Comparison of ENCODE assay signal across 28 mouse cellular contexts in the genomic region with DNA sequence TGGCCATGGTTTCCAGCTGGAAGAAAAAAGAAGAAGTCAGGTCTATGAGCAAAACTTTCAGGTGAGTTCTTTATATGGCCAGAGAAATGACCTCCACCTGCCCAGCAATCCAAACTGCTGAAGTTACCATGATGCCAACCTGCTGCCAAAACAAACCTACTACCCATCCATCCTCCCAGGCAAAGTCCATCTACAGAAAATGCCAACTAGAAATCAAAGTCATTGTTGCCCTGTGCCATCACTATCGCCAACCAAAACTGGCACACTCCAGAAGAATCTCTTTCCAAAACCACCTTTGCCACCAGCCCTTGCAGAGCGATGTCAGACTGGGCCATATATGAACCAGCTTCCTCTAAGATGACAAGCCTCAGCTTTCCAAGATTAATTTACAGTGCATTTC. TPM values are rescaled to one million over a fixed set of nuclear protein-coding genes. Genes with fewer than 3 reads are reported as not detected.
"Had no signal": no experiment of that assay in that cellular context is flagged by ENCODE, and none has a peak within 500 bp of the region (broad histone marks: within the 10 kb centered on the region; RNA-seq: fewer than 3 reads in every experiment).

No protein-coding gene starts in this region.

- H3K4me2 ChIP-seq: embryonic facial prominence, embryonic 12.5 days; embryonic facial prominence, embryonic 13.5 days; embryonic facial prominence, embryonic 15.5 days; forebrain, embryonic 12.5 days; forebrain, embryonic 13.5 days; forebrain, embryonic 15.5 days had no signal

- H3K27me3 ChIP-seq: embryonic facial prominence, embryonic 12.5 days; embryonic facial prominence, embryonic 13.5 days; embryonic facial prominence, embryonic 15.5 days; forebrain, embryonic 12.5 days; forebrain, embryonic 13.5 days; forebrain, embryonic 15.5 days had no signal

- H3K27ac ChIP-seq: embryonic facial prominence, embryonic 10.5 days; embryonic facial prominence, embryonic 12.5 days; embryonic facial prominence, embryonic 13.5 days; embryonic facial prominence, embryonic 15.5 days; forebrain, embryonic 10.5 days; forebrain, embryonic 12.5 days; forebrain, embryonic 13.5 days; forebrain, embryonic 15.5 days; gastrocnemius, adult 2 months; heart, adult 2 months had no signal

- H3K4me3 ChIP-seq: embryonic facial prominence, embryonic 10.5 days; embryonic facial prominence, embryonic 12.5 days; embryonic facial prominence, embryonic 13.5 days; embryonic facial prominence, embryonic 15.5 days; erythroblast, embryonic 14.5 days; forebrain, embryonic 10.5 days; forebrain, embryonic 12.5 days; forebrain, embryonic 13.5 days; forebrain, embryonic 15.5 days; gastrocnemius, adult 2 months; heart, adult 2 months had no signal

- ATAC-seq: forebrain, embryonic 13.5 days; forebrain, embryonic 14.5 days; forebrain, embryonic 15.5 days; forebrain, embryonic 16.5 days; forebrain, postnatal 0 days had no signal

- H3K9ac ChIP-seq: embryonic facial prominence, embryonic 12.5 days; embryonic facial prominence, embryonic 13.5 days; embryonic facial prominence, embryonic 15.5 days; forebrain, embryonic 12.5 days; forebrain, embryonic 13.5 days; forebrain, embryonic 15.5 days; forebrain, postnatal 0 days had no signal

- DNase-seq: cerebellum, adult 8-10 months; cerebellum, adult 9-10 months; cerebellum, adult 9-11 months; cerebellum, postnatal 10 days; cerebellum, postnatal 14 days; cerebellum, postnatal 25 days; cerebellum, postnatal 36 days; embryo, embryonic 11 days; forebrain, postnatal 0 days; gastrocnemius, adult 2 months; gastrocnemius, postnatal 10 days; gastrocnemius, postnatal 14 days; gastrocnemius, postnatal 25 days; gastrocnemius, postnatal 36 days; heart, adult 11 months; heart, adult 18-20 months; heart, adult 2 months had no signal

- H3K9me3 ChIP-seq: embryonic facial prominence, embryonic 10.5 days; embryonic facial prominence, embryonic 12.5 days; embryonic facial prominence, embryonic 13.5 days; embryonic facial prominence, embryonic 15.5 days; forebrain, embryonic 10.5 days; forebrain, embryonic 12.5 days; forebrain, embryonic 13.5 days; forebrain, embryonic 15.5 days had no signal

RNA-seq across cellular contexts. Expression of gene Myo1b, which starts 32.7 kb away (rescaled TPM):
- polyA plus RNA-seq: erythroblast, embryonic 14.5 days had no signal
